8 mouse cellular contexts compared by ENCODE assay signal in genomic region chr10:77582285-77582618, GRCm38 (mm10). TPM values are rescaled to one million over a fixed set of nuclear protein-coding genes. Genes with fewer than 3 reads are reported as not detected.
DNase-seq lines count a peak whose midpoint lies in the region; ATAC-seq lines count a peak whose summit lies in the region.

No protein-coding gene starts in this region.

- no peaks in the 10 kb centered on the region for H3K27me3 ChIP-seq in liver, embryonic 13.5 days

- peak overlapping the region; percentile 92 for H3K4me2 ChIP-seq in liver, embryonic 13.5 days

- H3K4me1 ChIP-seq in liver, embryonic 13.5 days (replicated peaks): peaks cover 56% of the 10 kb centered on the region

- H3K4me3 ChIP-seq in liver, embryonic 13.5 days (replicated peaks): peak overlapping the region; percentile 80

- peak overlapping the region; percentile 98 for H3K27ac ChIP-seq in liver, embryonic 13.5 days

- H3K36me3 ChIP-seq in liver, embryonic 13.5 days: peaks cover 16% of the 10 kb centered on the region

- H3K9me3 ChIP-seq in liver, embryonic 13.5 days (replicated peaks): no peaks in the 10 kb centered on the region

- peak; percentile 47 for DNase-seq in cerebellum, adult 11-12 months
- DNase-seq in cerebellum, postnatal 25 days: no peak
- peak; percentile 25 for DNase-seq in thymus, postnatal 14 days
- DNase-seq in thymus, postnatal 25 days: no peak
- DNase-seq in liver, embryonic 13.5 days: no peak
- DNase-seq in natural killer cell, adult 2 months (ENCODE audit: low spot score in 2 of 2): no peak
- no peak for DNase-seq in ovary, postnatal 36 days (ENCODE audit: low spot score)

- ATAC-seq in liver, embryonic 13.5 days (ENCODE audit: low read depth): peak; percentile 6; the same call in 1 of the 2 replicates
- ATAC-seq in frontal cortex, adult (ENCODE audit: low TSS enrichment): no peak

- peak overlapping the region; percentile 85 for H3K9ac ChIP-seq in liver, embryonic 13.5 days

- WGBS in liver, embryonic 13.5 days (ENCODE audit: insufficient replicate concordance): 5% methylated on average over 8 of the region's 8 CpGs

RNA-seq across cellular contexts. Expression of gene Pttg1ip, which starts 0.7 kb away (rescaled TPM):
- polyA plus RNA-seq in liver, embryonic 13.5 days (2015; fragmentation: Nextera tagmentation; extraction: Ambion mirVana): 64.1 and 73.2 TPM in 2 replicates

RNA-seq across cellular contexts. Expression of gene Sumo3, which starts 23.6 kb away (rescaled TPM):
- 118 and 127 TPM in 2 replicates for polyA plus RNA-seq in liver, embryonic 13.5 days (2015; fragmentation: Nextera tagmentation; extraction: Ambion mirVana)

RNA-seq across cellular contexts. Expression of gene Gm49325, which starts 23.7 kb away (rescaled TPM):
- polyA plus RNA-seq in liver, embryonic 13.5 days (2015; fragmentation: Nextera tagmentation; extraction: Ambion mirVana): 1.1 and 5.3 TPM in 2 replicates

RNA-seq across cellular contexts. Expression of gene Ube2g2, which starts 39.8 kb away (rescaled TPM):
- polyA plus RNA-seq in liver, embryonic 13.5 days (2015; fragmentation: Nextera tagmentation; extraction: Ambion mirVana): 47.2 and 50.1 TPM in 2 replicates

RNA-seq across cellular contexts. Expression of gene Itgb2, which starts 52.2 kb away (rescaled TPM):
- 10.3 and 10.7 TPM in 2 replicates for polyA plus RNA-seq in liver, embryonic 13.5 days (2015; fragmentation: Nextera tagmentation; extraction: Ambion mirVana)

Comparison
In these comparisons a context has a peak if more than half of its experiments do, and no peak if none do; other contexts are left out.
1. DNase-seq: peak in cerebellum, adult 11-12 months (single experiment) and thymus, postnatal 14 days (single experiment); none in cerebellum, postnatal 25 days (0 of 2), thymus, postnatal 25 days (single experiment), liver, embryonic 13.5 days (single experiment), natural killer cell, adult 2 months (0 of 2) and ovary, postnatal 36 days (single experiment).